Mouse (Mus musculus): ENCODE results near the gene Zc3h4.
"Not testable (repeated sequence)": the region's sequence is repeated elsewhere in the genome, so short reads cannot be mapped to it uniquely, and the experiment has no call there.

The Zc3h4 gene

GRCm38 (mm10) chr7:16400689-16401611, at the start of gene Zc3h4:
TSS of gene Zc3h4 (plus strand) at chr7:16400910.
- in situ Hi-C loops (cut with MseI, MboI) = no loop called here

DNA sequence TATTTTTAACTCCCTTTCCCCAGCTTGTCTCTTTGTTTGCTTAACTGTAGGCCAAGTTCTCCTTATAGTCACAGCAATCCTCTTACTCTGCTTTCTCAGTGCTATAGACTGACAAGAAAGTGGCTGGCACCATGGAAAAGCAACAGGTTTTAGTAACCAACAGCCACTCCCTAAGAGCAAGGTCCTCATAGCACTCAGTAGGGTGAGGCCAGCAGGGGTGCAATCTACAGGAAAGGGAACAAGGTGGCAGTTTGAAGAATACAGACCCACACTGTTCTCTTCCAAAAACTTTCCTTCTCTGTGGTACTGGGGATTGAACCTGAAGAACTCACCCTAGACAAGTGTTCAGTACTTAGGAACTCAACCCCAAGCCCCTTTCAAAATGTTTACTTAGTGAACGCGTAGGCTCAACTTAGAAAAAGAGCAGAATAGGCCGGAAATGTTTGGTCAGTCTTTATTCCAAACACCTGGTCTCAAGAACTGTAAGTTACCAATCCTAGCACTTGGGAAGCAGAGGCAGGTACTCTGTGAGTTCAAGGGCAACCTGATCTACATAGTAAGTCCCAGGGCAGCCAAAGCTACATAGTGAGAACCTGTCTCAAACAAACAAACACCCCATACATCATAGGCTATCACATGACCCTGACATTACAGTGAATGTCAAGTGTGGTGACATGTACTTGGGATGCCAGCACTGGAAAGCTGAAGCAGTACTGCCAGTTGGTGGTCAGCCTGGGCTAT, 44.7 kb upstream of the Zc3h4 start:
- in situ Hi-C loops (cut with MseI, MboI) = no loop called here

DNA sequence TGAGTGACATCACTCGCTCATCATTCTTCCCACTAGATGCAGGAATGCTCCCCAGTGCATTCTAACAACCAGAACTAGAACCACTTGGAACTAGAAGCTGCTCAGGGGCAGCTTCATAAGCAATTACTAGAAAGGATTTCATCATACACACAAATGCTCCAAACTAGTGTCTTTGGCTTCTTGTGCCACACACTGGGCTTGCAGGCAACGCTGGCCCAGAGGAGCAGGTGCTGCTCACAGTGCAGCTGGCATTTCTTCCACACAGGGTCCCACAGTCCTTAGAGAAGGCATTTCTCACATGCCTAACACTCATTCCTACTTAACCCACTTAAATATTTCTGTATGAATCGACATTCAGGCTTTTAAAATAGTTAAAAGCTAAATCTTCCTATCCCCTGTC, 43.1 kb upstream of the Zc3h4 start:
- in situ Hi-C loops (cut with MseI, MboI) = no loop called here

GRCm38 (mm10) chr7:16364319-16364718, 36.4 kb upstream of the Zc3h4 start:
- in situ Hi-C loops (cut with MseI, MboI) = no loop called here

GRCm38 (mm10) chr7:16364901-16365500, 35.7 kb upstream of the Zc3h4 start:
- in situ Hi-C loops (cut with MseI, MboI) = no loop called here

DNA sequence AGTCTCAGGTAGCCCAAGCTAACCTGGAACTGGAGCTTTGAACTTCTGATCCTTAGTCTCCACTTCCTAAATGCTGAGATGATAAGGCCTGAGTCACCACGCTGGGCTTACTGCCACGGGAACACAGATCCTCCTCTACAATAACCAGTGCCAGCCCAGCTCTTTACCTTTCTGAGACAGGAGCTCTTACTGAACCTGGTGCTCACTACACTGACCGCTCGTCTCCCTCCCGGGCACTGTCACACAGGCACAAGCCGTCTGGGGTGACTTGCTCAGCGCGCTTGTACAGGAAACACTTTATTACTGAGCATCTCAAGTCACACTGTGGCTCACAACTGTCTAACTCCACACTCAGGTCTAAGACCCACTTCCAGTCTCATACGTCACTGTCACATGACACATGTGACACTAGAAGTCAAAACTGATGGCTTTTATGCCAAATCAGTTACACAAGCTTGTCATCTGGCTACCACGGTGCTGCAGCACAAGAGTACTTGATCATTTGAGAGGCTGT, 34.5 kb upstream of the Zc3h4 start:
- in situ Hi-C loops (cut with MseI, MboI) = no loop called here

DNA sequence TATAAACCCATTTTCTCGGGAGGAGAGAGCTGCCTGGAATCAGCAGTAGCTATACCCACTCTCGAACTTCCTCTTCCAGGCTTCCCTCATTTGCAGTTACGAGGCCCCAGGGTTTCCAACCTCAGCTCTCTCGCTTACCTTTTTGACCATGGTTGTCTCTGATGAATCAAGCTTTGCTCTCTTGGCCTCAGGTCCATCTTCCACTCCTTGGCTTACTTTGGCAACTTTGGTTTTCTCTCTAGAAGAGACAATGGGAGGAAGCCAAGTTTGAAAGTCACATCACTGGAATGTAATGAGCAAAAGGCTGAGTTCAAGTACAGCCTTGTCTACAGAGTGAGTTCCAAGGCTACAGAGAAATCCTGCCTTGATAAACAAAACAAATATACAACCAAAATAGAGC, 34.0 kb upstream of the Zc3h4 start:
- in situ Hi-C loops (cut with MseI, MboI) = no loop called here

GRCm38 (mm10) chr7:16368835-16369234, 31.9 kb upstream of the Zc3h4 start:
- in situ Hi-C loops (cut with MseI, MboI) = no loop called here

DNA sequence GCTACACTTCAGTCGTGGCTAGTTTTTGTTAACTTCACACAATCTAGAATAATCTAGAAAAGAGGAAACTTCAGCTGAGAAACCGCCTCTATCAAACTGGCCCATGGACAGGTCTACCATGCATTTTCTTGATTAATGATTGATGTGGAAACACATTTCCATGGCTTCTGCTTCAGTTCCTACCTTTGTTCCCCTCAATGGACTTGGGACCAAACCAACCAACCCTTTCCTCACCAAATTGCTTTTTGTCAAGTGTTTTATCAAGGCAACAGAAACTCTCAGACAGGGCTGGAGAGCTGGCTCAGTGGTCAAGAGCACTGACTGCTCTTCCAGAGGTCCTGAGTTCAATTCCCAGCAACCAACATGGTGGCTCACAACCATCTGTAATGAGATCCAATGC, 30.1 kb upstream of the Zc3h4 start:
- in situ Hi-C loops (cut with MseI, MboI) = no loop called here

GRCm38 (mm10) chr7:16373719-16374118, 27.0 kb upstream of the Zc3h4 start:
- in situ Hi-C loops (cut with MseI, MboI) = no loop called here

DNA sequence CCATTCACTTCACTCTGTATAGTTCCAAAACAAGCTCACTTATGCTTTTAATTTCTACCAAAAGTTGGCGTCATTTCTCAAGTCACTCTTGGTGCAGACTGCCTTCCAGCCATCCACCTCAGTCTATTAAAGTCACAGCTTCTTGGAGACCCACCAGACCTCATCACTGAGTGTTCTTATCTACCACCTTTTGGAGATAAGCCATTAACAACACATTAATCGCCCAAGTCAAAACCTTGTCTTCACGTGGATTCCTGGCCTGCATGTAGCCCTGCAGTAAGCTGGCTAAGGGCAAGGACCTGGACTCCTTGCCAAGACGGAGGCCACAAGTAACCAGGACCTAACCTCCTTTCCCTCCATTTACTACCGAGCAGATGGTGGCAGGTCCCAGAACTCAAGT, 25.7 kb upstream of the Zc3h4 start:
- in situ Hi-C loops (cut with MseI, MboI) = no loop called here

DNA sequence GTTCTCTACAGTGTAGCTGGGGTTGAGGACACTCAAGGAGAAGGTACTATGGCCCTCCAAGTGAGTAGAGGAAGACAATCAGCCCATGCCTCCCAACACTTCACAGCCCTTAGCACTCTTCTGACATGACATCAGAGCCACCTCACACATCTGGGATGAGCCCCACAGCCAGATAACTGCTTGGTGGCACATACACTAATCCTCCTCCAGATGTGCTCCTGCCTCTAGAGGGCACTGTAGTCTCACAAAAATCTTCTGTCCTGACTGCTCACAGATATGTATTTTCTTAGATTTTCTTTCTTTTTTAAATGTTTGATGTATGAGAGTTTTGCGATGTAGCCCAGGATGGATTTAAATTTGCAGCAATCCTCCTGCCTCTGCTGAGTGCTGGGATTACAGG, 24.2 kb upstream of the Zc3h4 start:
- in situ Hi-C loops (cut with MseI, MboI) = no loop called here

DNA sequence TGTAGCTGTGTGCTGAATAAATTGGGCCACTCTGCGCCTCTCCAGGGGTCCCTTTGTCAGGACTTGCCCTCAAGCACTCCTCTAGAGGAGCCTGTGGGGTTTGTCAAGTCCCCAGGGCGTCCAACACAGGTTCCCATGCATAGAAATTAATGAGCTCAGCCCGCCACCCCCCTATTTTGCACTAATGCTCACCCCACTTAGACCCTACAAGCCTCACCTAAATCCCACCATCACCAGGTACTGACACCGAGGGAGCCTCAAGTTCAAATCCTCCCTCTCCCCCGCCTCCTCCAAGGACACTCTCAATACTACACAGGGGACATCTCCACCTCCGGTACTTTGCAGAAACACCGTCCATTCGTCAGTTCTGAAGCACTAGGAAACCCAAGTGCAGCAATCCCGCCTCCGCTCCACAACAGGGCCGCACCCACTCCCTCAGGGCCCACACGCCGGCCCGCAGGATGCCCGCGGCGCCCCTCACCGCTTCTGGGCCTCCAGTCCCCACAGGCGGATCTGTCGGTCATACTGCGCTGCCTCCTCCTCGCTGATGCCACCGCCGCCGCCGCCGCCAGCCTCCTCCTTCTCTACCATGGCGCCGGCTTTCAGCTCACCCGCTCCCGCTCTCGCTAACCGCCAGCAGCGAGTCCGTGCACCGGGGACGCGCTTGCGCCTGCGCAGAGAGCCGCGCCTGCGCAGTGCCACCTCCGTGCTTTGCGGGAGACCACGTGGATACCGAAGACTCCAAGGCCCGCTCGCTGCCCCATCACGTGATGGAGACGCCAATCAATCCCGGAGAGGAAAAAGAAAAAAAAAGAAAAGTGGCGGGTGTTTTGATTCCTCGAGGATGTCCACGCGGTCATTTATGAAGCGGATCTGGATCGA, 13.3 kb upstream of the Zc3h4 start, which contains the start of gene Sae1:
Gene Sae1, minus strand, starts transcription at position 647 of the 882 bp plus-strand sequence.
- in situ Hi-C loops (cut with MseI, MboI) = no loop called here

GRCm38 (mm10) chr7:16389942-16390341, 10.8 kb upstream of the Zc3h4 start:
- in situ Hi-C loops (cut with MseI, MboI) = not testable (repeated sequence)

GRCm38 (mm10) chr7:16392923-16393322, 7.8 kb upstream of the Zc3h4 start:
- in situ Hi-C loops (cut with MseI, MboI) = no loop called here

DNA sequence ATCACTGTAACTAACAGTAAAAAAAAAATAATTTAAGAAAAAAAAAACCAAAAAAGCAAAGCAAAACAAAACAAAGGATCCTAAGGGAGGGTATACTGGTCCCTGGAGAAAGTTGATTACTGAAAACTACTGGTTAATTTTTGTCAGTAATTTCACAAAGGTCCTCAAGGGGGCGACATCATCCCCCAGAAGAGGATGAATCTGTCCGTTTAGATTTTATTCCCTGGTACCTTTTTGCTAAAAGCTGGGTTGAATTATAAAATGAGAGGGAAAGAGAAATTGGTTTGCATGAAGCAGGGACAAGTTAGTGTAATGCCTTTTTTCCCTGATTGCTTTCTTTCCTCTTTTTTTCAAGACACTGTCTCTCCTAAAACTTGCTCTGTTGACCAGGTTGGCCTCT, 4.8 kb upstream of the Zc3h4 start:
- in situ Hi-C loops (cut with MseI, MboI) = no loop called here

GRCm38 (mm10) chr7:16397465-16397864, 3.2 kb upstream of the Zc3h4 start:
- in situ Hi-C loops (cut with MseI, MboI) = no loop called here

DNA sequence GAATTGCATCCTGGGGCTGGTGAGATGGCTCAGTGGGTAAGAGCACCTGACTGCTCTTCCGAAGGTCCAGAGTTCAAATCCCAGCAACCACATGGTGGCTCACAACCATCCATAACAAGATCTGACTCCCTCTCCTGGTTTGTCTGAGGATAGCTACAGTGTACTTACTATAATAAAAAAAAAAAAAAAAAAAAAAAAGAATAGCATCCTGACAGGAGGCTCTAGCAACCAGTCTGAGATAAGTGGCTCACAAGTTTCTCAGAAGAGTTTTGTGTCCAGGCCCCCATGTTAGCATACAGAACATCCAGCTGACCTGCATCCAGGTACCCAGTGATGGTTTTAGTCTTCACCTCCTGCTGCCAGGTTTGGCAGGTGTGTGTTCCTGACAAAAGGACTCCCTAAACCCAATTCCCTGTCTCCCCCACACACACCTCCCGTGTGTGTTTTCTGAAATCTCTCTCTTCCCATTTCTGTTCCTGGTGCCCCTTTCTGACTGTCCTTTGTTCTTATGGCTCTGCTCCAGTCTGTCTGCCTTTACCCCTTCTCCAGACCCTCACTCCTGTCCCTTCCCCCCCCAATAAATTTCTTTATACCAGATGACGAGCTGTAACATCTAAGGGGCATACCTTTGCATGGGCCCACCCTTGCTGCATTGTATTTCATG, 2.2 kb upstream of the Zc3h4 start:
- in situ Hi-C loops (cut with MseI, MboI) = no loop called here

DNA sequence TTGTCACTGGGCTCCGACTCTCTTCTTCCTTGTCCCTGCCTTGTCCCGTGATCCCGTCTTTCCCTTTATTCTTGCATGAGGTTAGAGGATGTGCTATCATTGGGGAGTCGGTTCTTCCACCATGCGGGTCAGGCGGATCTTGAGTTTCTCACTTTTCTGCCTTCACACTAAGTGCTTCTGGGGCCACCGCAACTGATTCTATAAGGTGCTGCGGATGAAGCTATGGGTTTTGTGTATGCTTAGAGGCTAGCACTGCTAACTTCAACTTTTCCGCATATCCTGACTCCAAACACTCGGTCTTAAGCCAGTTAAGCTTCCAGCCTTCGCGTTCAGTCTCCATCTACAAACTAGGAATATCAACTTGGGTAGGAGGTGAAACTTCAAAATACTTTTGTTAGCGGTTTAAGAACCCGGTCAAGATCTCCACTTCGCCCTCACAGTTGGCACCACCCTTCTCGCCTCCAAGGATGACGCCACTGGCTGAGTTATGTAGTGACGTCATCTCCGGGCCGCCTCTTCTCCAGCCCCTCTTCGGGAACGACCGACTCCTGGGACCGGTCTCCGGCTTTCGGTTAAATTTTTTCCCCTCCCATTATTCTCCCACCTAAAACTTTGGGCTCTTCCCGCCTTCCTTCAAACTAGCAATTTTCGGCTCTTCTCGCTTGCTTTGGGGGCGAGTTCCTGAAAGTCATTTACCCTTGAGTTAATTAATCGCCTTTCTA, 1.5 kb upstream of the Zc3h4 start:
- in situ Hi-C loops (cut with MseI, MboI) = no loop called here

Measured in mouse trophoblast stem cell (cell line).